Mouse (Mus musculus) forebrain, embryonic 16.5 days (tissue): ENCODE data around the gene Acadvl. TPM values are rescaled to one million over a fixed set of nuclear protein-coding genes. Genes with fewer than 3 reads are reported as not detected.

Experiments used
- ATAC-seq: fragments of 200-750 bp; cut with Nextera tagmentation; 2 replicates; pipeline ENCODE4 v1.8.0; 2017; ENCODE audit warnings: mild to moderate bottlenecking, moderate library complexity
- H3K27ac ChIP-seq: fragments of 300-500 bp; sonication (generic); 2 replicates; pipeline ENCODE4 v1.5.1; 2014; ENCODE audit warnings: low read length, control low read depth
- H3K27me3 ChIP-seq: fragments of 300-500 bp; sonication (generic); replicated peaks from 2 replicates; pipeline ENCODE4 v1.6.1; 2014; ENCODE audit warnings: low read length; ENCODE audit not compliant: control insufficient read depth, insufficient read depth
- H3K36me3 ChIP-seq: fragments of 300-500 bp; sonication (generic); 2 replicates; pipeline ENCODE4 v1.6.1; 2014; ENCODE audit not compliant: control insufficient read depth, insufficient read depth
- H3K4me1 ChIP-seq: fragments of 300-500 bp; sonication (generic); replicated peaks from 2 replicates; pipeline ENCODE4 v1.6.1; 2014; ENCODE audit warnings: low read length; ENCODE audit not compliant: control insufficient read depth, insufficient read depth
- H3K4me2 ChIP-seq: fragments of 300-500 bp; sonication (generic); 2 replicates; pipeline ENCODE4 v1.6.1; 2014; ENCODE audit warnings: mild to moderate bottlenecking, low read length, control low read depth
- H3K4me3 ChIP-seq: fragments of 300-500 bp; sonication (generic); replicated peaks from 2 replicates; pipeline ENCODE4 v1.5.1; 2014; ENCODE audit warnings: mild to moderate bottlenecking, low read length, control low read depth
- H3K9ac ChIP-seq: fragments of 300-500 bp; sonication (generic); replicated peaks from 2 replicates; pipeline ENCODE4 v1.6.1; 2014; ENCODE audit warnings: low read depth, low read length, control low read depth
- H3K9me3 ChIP-seq: fragments of 300-500 bp; sonication (generic); 2 replicates; pipeline ENCODE4 v1.6.1; 2016; ENCODE audit warnings: low read length; ENCODE audit not compliant: control insufficient read depth
- WGBS: fragments of 180-500 bp; shearing (Covaris S2); extraction: QIAGEN DNeasy Blood & Tissue Kit; methylation state at CpG from one replicate; pipeline ENCODE4 v1.1.7; 2014; 5-methylcytosine and 5-hydroxymethylcytosine counted together
- polyA plus RNA-seq: library from polyadenylated mRNA; unstranded; fragments of >200 nt; fragmentation: Nextera tagmentation; extraction: Ambion mirVana; gene quantifications from 2 replicates; pipeline ENCODE4 v1.2.1, GENCODE M21; 2015

Gene Acadvl
- polyA plus RNA-seq, 1 experiment from 2014 or later = 60.6 TPM

GRCm38 (mm10) chr11:70045435-70045834 is 30.2 kb upstream of the Acadvl start:
- no peak overlapping the region for H3K27ac ChIP-seq
- 53% methylated on average over 9 of the region's 9 CpGs for WGBS

DNA sequence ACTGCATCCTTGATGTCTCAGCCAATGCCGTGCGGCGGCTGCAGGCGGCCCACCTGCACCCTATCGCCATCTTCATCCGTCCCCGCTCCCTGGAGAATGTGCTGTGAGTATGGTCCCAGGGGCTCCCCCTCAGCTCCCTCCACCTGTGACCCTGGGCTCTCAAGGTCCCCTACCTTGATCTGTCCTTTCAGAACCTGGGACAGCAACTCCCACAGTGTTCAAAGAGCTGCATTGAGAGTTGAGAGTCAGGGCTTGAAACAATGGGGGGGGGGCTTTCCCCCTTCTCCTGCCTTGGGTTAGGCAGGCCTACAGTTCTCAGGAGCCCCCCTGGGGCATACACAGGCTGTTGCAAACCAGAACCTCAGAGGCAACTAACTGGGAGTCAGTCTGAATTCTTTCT is 28.5 kb upstream of the Acadvl start:
- Histone ChIP-seq H3K9ac (no peak overlapping the region), H3K27ac (no peak overlapping the region), H3K4me3 (no peak overlapping the region), H3K36me3 (peaks cover 37% of the 10 kb centered on the region), H3K4me2 (no peak overlapping the region), H3K9me3 (no peaks in the 10 kb centered on the region), H3K27me3 (no peaks in the 10 kb centered on the region), H3K4me1 (no peaks in the 10 kb centered on the region; the same call in 1 of the 2 replicates)
- 83% methylated on average over 7 of the region's 7 CpGs for WGBS
- ATAC-seq = no peak

More at GRCm38 (mm10) chr11:70045435-70045834, 30.2 kb upstream of the Acadvl start:
- Histone ChIP-seq H3K4me3 (no peak overlapping the region), H3K27me3 (no peaks in the 10 kb centered on the region), H3K9me3 (no peaks in the 10 kb centered on the region), H3K9ac (no peak overlapping the region), H3K36me3 (peaks cover 27% of the 10 kb centered on the region), H3K4me1 (peaks cover 4% of the 10 kb centered on the region), H3K4me2 (no peak overlapping the region)
- ATAC-seq = no peak

DNA sequence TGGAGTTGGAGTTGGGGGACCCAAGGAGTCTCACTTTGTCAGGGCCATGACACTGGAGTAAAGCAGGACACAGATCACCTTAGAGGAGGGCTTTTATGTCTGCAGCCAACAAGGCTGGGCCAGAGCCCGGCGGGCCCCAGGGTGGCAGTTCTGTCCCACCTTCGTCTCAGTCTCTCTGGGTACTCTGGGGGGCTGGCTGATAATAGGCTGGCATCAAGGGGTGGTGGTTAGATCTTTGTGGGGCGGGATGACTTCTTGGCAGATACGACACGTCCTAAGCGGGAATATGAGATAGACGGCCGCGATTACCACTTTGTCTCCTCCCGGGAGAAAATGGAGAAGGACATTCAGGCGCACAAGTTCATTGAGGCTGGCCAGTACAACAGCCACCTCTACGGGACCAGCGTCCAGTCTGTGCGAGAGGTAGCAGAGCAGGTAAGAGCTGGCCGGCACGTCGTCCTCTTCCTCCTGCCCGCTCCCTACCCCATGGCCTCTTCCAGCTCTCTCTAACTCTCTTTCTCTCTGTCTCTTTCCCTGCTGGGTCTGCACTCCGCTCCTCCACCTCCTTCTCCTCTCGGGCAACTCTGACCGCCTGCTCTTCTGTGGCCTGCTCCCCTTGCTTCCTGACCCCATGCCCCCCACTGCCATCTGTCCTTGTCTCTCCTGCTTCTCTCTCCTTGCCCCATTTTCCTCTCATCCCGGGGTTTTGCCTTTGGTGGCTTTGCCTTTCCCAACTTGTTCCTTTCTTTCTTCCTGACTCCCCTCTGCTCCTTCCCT is 27.3 kb upstream of the Acadvl start:
- peaks cover 37% of the 10 kb centered on the region for H3K36me3 ChIP-seq
- H3K9me3 ChIP-seq = no peaks in the 10 kb centered on the region
- H3K4me3 ChIP-seq = no peak overlapping the region
- no peaks in the 10 kb centered on the region for H3K27me3 ChIP-seq
- H3K27ac ChIP-seq = no peak overlapping the region
- WGBS = 89% methylated on average over 23 of the region's 23 CpGs
- H3K4me1 ChIP-seq = no peaks in the 10 kb centered on the region; the same call in 1 of the 2 replicates
- no peak overlapping the region for H3K9ac ChIP-seq
- no peak for ATAC-seq
- H3K4me2 ChIP-seq = no peak overlapping the region

DNA sequence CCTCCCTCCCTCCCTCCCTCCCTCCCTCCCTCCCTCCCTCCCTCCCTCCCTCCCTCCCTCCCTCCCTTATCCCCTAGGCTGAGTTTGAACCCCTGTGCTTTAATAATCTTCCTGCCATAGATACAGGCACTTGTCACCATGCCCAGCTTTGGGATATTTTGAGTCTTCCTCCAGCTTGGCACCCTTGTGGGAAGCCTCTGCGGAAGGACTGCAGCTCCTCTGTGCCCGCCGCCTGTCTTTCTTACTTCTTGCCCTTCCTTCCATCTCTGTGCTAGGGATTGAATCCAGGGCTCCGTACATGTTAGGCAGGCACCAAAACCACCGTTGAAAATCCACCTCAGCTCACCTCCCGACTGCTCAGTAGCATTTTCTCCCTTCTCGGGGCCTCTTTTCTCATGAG is 25.0 kb upstream of the Acadvl start:
- ATAC-seq = no peak
- Histone ChIP-seq H3K4me2 (no peak overlapping the region), H3K27ac (no peak overlapping the region), H3K36me3 (peaks cover 34% of the 10 kb centered on the region), H3K4me3 (no peak overlapping the region), H3K4me1 (no peaks in the 10 kb centered on the region; the same call in 1 of the 2 replicates), H3K9ac (no peak overlapping the region), H3K9me3 (no peaks in the 10 kb centered on the region), H3K27me3 (no peaks in the 10 kb centered on the region)
- WGBS = 92% methylated on average over 7 of the region's 7 CpGs

GRCm38 (mm10) chr11:70039631-70040030 is 24.4 kb upstream of the Acadvl start:
- Histone ChIP-seq H3K4me3 (no peak overlapping the region), H3K27me3 (no peaks in the 10 kb centered on the region), H3K27ac (no peak overlapping the region), H3K9me3 (no peaks in the 10 kb centered on the region), H3K36me3 (peaks cover 32% of the 10 kb centered on the region), H3K4me1 (no peaks in the 10 kb centered on the region; the same call in 1 of the 2 replicates), H3K4me2 (no peak overlapping the region), H3K9ac (no peak overlapping the region)
- ATAC-seq = no peak
- 94% methylated on average over 10 of the region's 10 CpGs for WGBS

DNA sequence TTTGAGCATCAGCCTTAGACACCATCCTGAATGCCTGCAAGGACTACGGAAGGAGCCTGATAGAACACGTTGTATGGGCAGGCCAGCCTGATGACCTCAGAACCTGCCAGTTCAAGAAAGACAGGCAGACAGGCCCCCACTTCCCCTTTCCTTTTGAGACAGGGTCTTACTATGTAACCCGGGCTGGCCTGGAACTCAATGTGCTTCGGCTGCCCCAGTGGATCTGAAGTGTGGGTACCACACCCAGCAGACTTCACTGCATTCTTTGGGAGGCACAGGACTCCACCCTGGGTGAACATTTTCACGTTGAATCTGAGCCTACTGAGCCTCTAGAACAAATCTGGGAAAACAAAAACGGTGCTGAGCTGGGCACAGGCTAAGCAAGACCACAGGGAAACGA is 23.0 kb upstream of the Acadvl start:
- H3K4me3 ChIP-seq = no peak overlapping the region
- H3K27me3 ChIP-seq = no peaks in the 10 kb centered on the region
- no peak for ATAC-seq
- no peaks in the 10 kb centered on the region; the same call in 1 of the 2 replicates for H3K4me1 ChIP-seq
- H3K9ac ChIP-seq = no peak overlapping the region
- WGBS = 84% methylated on average over 7 of the region's 7 CpGs
- H3K27ac ChIP-seq = no peak overlapping the region
- H3K36me3 ChIP-seq = peaks cover 25% of the 10 kb centered on the region
- H3K4me2 ChIP-seq = no peak overlapping the region
- H3K9me3 ChIP-seq = no peaks in the 10 kb centered on the region

- no peak overlapping the region for H3K27ac ChIP-seq
- H3K9ac ChIP-seq = no peak overlapping the region
- 98% methylated on average over 11 of the region's 11 CpGs for WGBS
- no peak for ATAC-seq
- H3K4me1 ChIP-seq = peaks cover 49% of the 10 kb centered on the region
- H3K27me3 ChIP-seq = no peaks in the 10 kb centered on the region
- H3K36me3 ChIP-seq = peaks cover 21% of the 10 kb centered on the region
- no peak overlapping the region for H3K4me3 ChIP-seq
- H3K9me3 ChIP-seq = no peaks in the 10 kb centered on the region
- no peak overlapping the region for H3K4me2 ChIP-seq
These were observed 16.1 kb upstream of the Acadvl start for GRCm38 (mm10) chr11:70031321-70031670.

- no peaks in the 10 kb centered on the region for H3K9me3 ChIP-seq
- H3K9ac ChIP-seq = peak overlapping the region; percentile 43
- H3K4me1 ChIP-seq = peaks cover 54% of the 10 kb centered on the region
- 94% methylated on average over 28 of the region's 28 CpGs for WGBS
- peak overlapping the region; percentile 71 for H3K4me2 ChIP-seq
- no peaks in the 10 kb centered on the region for H3K27me3 ChIP-seq
- ATAC-seq = no peak
- peaks cover 21% of the 10 kb centered on the region for H3K36me3 ChIP-seq
- H3K4me3 ChIP-seq = peak overlapping the region; percentile 35
- peak overlapping the region; percentile 96 for H3K27ac ChIP-seq
These were observed 15.6 kb upstream of the Acadvl start for GRCm38 (mm10) chr11:70030651-70031320.

GRCm38 (mm10) chr11:70029829-70030550 is 14.8 kb upstream of the Acadvl start:
- peak overlapping the region; percentile 35 for H3K4me3 ChIP-seq
- peak; percentile 67 for ATAC-seq
- H3K9ac ChIP-seq = peak overlapping the region; percentile 43
- no peaks in the 10 kb centered on the region for H3K9me3 ChIP-seq
- peaks cover 60% of the 10 kb centered on the region for H3K4me1 ChIP-seq
- WGBS = 11% methylated on average over 11 of the region's 11 CpGs
- no peaks in the 10 kb centered on the region for H3K27me3 ChIP-seq
- H3K27ac ChIP-seq = peak overlapping the region; percentile 96
- H3K36me3 ChIP-seq = peaks cover 21% of the 10 kb centered on the region
- H3K4me2 ChIP-seq = peak overlapping the region; percentile 71
